Mouse (Mus musculus) cerebellum, postnatal 4 days (tissue): ENCODE data around the gene Efcab5.
"Not testable (repeated sequence)": the region's sequence is repeated elsewhere in the genome, so short reads cannot be mapped to it uniquely, and the experiment has no call there.

Experiments used
- DNase-seq, 2 experiments: peaks; one replicate each; pipeline ENCODE4 v3.0.0; 2022; ENCODE audit warnings: low spot score in 2 of 2, mixed read lengths in 1 of 2

The Efcab5 gene

GRCm38 (mm10) chr11:77096991-77097390, 91.8 kb downstream of the Efcab5 start:
- DNase-seq: no peak

- no peak for DNase-seq
Observed at GRCm38 (mm10) chr11:77096581-77096980, 92.2 kb downstream of the Efcab5 start.

- no peak for DNase-seq
Observed at GRCm38 (mm10) chr11:77095206-77095605, 93.6 kb downstream of the Efcab5 start.

- no peak for DNase-seq
Observed at GRCm38 (mm10) chr11:77094136-77094535, 94.6 kb downstream of the Efcab5 start.

- DNase-seq: peak in 1 of 2 experiments; percentile 50
Observed at GRCm38 (mm10) chr11:77093208-77093607, 95.6 kb downstream of the Efcab5 start.

GRCm38 (mm10) chr11:77089162-77089561, 99.6 kb downstream of the Efcab5 start:
- no peak for DNase-seq

GRCm38 (mm10) chr11:77087004-77087403, 101.8 kb downstream of the Efcab5 start:
- DNase-seq: no peak

GRCm38 (mm10) chr11:77084001-77084682, 104.6 kb downstream of the Efcab5 start:
- no peak for DNase-seq

GRCm38 (mm10) chr11:77079361-77079760, 109.4 kb downstream of the Efcab5 start:
- no peak for DNase-seq

- DNase-seq: peak; percentile 78 to 87
Observed at GRCm38 (mm10) chr11:77078273-77079134, 110.3 kb downstream of the Efcab5 start, which contains the start of gene Nsrp1. Gene Nsrp1, minus strand, starts transcription at chr11:77078435.

GRCm38 (mm10) chr11:77077792-77078191, 111.0 kb downstream of the Efcab5 start:
- peak in 1 of 2 experiments; percentile 21 for DNase-seq

- DNase-seq: not testable (repeated sequence)
Observed at GRCm38 (mm10) chr11:77077331-77077730, 111.4 kb downstream of the Efcab5 start.

- DNase-seq: no peak
Observed at GRCm38 (mm10) chr11:77070721-77071120, 118.0 kb downstream of the Efcab5 start.

- no peak for DNase-seq
Observed at GRCm38 (mm10) chr11:77068825-77069224, 119.9 kb downstream of the Efcab5 start.

GRCm38 (mm10) chr11:77063406-77063805, 125.4 kb downstream of the Efcab5 start:
- no peak for DNase-seq

- no peak for DNase-seq
Observed at GRCm38 (mm10) chr11:77061951-77062350, 126.8 kb downstream of the Efcab5 start.

GRCm38 (mm10) chr11:77042816-77043215, 146.0 kb downstream of the Efcab5 start:
- DNase-seq: no peak

GRCm38 (mm10) chr11:77041891-77042290, 146.9 kb downstream of the Efcab5 start:
- no peak for DNase-seq
